Mouse (Mus musculus): Measurements from ENCODE around the gene Vipr1. TPM values are rescaled to one million over a fixed set of nuclear protein-coding genes. Genes with fewer than 3 reads are reported as not detected.

The Vipr1 gene
- polyA plus RNA-seq, 1 experiment from 2014 or later: 0.51 TPM

DNA sequence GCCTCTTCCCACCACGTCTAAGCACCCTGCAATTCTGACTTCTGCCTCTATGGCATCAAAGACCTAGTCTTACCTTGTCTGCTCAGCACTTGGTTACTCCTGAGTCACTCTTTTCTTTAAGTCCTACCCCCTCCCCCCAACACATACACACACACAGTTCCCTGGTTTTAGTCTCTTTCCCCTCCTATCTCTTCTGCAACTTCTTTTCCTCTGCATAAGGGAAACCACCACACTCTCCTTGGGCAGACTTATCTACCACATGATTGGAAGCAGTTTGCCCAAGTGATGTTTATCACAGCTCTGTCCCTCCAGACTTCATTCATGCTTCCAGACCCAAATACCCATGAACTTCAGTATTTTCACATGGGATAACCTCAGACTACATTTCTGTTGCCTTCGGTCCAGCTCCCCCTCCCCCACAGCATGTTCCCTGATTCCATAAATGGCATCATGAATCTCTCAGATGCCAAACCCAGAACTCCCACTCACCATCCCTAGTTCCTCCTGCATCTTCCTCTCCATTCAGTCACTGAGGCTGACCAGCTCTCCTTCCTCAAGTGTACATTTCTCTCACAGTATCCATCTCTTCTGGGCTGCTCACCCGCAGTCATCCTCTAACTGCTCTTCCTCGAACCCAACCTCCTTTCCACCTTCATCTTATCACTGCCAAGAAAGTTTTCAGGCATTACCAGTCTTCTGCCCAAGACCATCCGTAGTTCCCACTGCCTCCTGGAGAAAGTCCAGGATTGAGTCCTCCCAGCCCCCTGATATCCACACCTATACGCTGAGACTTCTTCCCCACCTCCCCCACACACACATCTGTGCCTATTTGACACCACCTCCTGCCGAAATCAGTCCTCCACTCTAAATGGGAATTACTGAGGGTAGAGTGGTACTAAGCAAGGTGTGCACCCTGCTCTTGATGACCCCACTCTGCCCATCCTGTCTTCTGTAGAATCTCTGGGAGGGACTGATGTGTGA lies 66.3 kb downstream of the Vipr1 start:
- no peak overlapping the region for H3K4me2 ChIP-seq (replicated peaks; ENCODE audit: low read depth)
- peak; percentile 11 for DNase-seq (ENCODE audit: low spot score)
- H3K4me3 ChIP-seq (ENCODE audit: low read depth, low read length): no peak overlapping the region
- H3K27me3 ChIP-seq (ENCODE audit: control insufficient read depth, insufficient read depth, low read length): no peaks in the 10 kb centered on the region
- H3K9ac ChIP-seq (ENCODE audit: low read length): no peak overlapping the region
- WGBS: 65% methylated on average over 7 of the region's 7 CpGs
- no peak overlapping the region for H3K27ac ChIP-seq (replicated peaks)
- H3K4me1 ChIP-seq (replicated peaks; ENCODE audit: control insufficient read depth, insufficient read depth): peaks cover 6% of the 10 kb centered on the region
- no peaks in the 10 kb centered on the region for H3K36me3 ChIP-seq (ENCODE audit: control insufficient read depth, insufficient read depth, low read length)
- no peak for ATAC-seq (ENCODE audit: low FRiP score, low TSS enrichment)
- H3K9me3 ChIP-seq (ENCODE audit: control insufficient read depth, low read length): no peaks in the 10 kb centered on the region
- TF ChIP-seq CTCF (IDR thresholded peaks at IDR 0.05; ENCODE audit: low read depth) (no peak), EP300 (optimal IDR thresholded peaks at IDR 0.05) (no peak)

DNA sequence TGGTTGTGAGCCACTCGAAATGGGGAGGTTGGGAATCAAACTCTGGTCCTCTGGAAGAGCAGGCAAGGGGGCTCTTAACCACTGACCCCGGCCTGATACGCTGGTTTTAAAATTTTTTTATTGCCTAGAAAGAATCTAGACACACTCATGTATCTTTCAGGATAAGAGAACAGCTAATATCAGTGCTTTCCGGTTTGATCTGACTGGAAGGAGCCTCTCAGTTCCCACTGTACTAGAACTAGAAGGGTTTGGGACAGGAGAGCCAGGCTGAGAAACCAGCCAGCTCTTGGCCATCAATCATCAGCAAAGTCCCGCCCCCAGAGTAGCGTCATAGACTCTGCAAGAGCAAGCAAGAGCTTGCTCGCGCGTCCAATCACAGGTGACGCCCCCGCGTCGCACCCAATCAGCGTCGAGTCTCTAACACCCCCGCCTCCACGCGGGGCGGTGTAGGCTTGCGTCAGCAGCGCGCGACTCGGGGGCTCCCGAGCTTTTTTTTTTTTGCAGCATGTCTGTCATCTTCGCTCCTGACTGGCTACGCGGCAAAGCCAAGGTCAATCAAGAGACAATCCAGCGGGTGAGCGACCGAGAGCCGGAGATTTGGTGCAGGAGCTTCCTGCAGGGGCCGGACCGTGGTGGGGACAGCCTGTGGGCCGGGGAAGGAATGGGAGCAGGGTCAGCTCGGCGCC lies 67.5 kb downstream of the Vipr1 start, which contains the start of gene Ss18l2:
TSS of gene Ss18l2 (plus strand) at position 432 of the 686 bp plus-strand sequence.
- Histone ChIP-seq H3K9ac (ENCODE audit: low read length) (peak within 1 kb of the TSS; percentile 93), H3K27me3 (ENCODE audit: control insufficient read depth, insufficient read depth, low read length) (no peaks in the 10 kb centered on the region), H3K9me3 (ENCODE audit: control insufficient read depth, low read length) (no peaks in the 10 kb centered on the region), H3K4me2 (replicated peaks; ENCODE audit: low read depth) (peak within 1 kb of the TSS; percentile 79), H3K36me3 (ENCODE audit: control insufficient read depth, insufficient read depth, low read length) (no peaks in the 10 kb centered on the region), H3K4me3 (ENCODE audit: low read depth, low read length) (peak within 1 kb of the TSS; percentile 91), H3K4me1 (replicated peaks; ENCODE audit: control insufficient read depth, insufficient read depth) (peaks cover 6% of the 10 kb centered on the region), H3K27ac (replicated peaks) (peak within 1 kb of the TSS; percentile 97)
- WGBS: 5% methylated on average over 37 of the region's 37 CpGs
- TF ChIP-seq CTCF (IDR thresholded peaks at IDR 0.05; ENCODE audit: low read depth) (no peak), EP300 (optimal IDR thresholded peaks at IDR 0.05) (peak; percentile 72)
- ATAC-seq (ENCODE audit: low FRiP score, low TSS enrichment): peak; percentile 97
- peak; percentile 99 for DNase-seq (ENCODE audit: low spot score)

DNA sequence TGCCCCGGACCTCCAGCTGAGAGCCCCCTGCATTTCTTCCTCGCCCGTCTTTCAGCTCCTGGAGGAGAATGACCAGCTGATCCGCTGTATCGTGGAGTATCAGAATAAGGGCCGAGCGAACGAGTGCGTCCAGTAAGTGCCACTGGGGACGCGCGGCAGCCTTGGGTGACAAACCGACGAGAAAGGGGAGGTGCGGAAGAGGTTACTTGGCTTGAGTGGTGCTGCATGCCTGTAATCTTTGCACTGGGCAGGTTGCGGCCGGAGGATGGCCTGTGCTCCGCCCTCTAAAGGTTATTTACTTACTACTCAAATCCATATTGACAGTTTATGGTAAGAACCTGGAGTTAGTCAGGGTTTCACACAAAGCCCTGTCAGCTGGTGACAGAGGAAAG lies 68.1 kb downstream of the Vipr1 start:
- no peaks in the 10 kb centered on the region for H3K27me3 ChIP-seq (ENCODE audit: control insufficient read depth, insufficient read depth, low read length)
- under 1% methylated on average over 18 of the region's 18 CpGs for WGBS
- H3K4me3 ChIP-seq (ENCODE audit: low read depth, low read length): peak overlapping the region; percentile 91
- DNase-seq (ENCODE audit: low spot score) (peak; percentile 72), ATAC-seq (ENCODE audit: low FRiP score, low TSS enrichment) (peak; percentile 58)
- peak overlapping the region; percentile 93 for H3K9ac ChIP-seq (ENCODE audit: low read length)
- TF ChIP-seq EP300 (optimal IDR thresholded peaks at IDR 0.05) (no peak), CTCF (IDR thresholded peaks at IDR 0.05; ENCODE audit: low read depth) (no peak)
- peak overlapping the region; percentile 97 for H3K27ac ChIP-seq (replicated peaks)
- H3K36me3 ChIP-seq (ENCODE audit: control insufficient read depth, insufficient read depth, low read length): no peaks in the 10 kb centered on the region
- peak overlapping the region; percentile 79 for H3K4me2 ChIP-seq (replicated peaks; ENCODE audit: low read depth)
- H3K4me1 ChIP-seq (replicated peaks; ENCODE audit: control insufficient read depth, insufficient read depth): peaks cover 2% of the 10 kb centered on the region; the same call in 1 of the 2 replicates
- H3K9me3 ChIP-seq (ENCODE audit: control insufficient read depth, low read length): no peaks in the 10 kb centered on the region

DNA sequence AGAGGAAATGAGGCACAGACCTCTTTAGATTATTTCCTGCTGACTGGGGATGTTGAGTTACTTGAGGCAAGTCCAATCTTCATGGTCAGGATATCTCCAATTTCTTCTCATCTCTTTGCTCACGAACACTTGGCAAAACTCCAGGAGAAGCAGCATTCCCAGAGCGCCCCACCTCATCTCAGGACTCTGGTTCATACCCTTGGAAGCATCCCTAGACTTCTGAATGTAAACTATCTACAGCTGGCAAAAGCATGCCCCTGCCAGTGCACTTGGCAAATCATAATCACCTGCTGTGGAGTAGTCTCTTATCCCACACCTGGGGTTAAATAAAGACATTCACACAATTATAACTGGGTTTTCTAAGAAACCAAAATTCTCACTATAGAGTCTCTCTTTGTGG lies 74.5 kb downstream of the Vipr1 start:
- 73% methylated on average over 2 of the region's 2 CpGs for WGBS
- H3K27ac ChIP-seq (replicated peaks): no peak overlapping the region
- H3K27me3 ChIP-seq (ENCODE audit: control insufficient read depth, insufficient read depth, low read length): no peaks in the 10 kb centered on the region
- no peak overlapping the region for H3K4me2 ChIP-seq (replicated peaks; ENCODE audit: low read depth)
- ATAC-seq (ENCODE audit: low FRiP score, low TSS enrichment) (no peak), DNase-seq (ENCODE audit: low spot score) (no peak)
- TF ChIP-seq CTCF (IDR thresholded peaks at IDR 0.05; ENCODE audit: low read depth) (no peak), EP300 (optimal IDR thresholded peaks at IDR 0.05) (no peak)
- H3K9me3 ChIP-seq (ENCODE audit: control insufficient read depth, low read length): 0 out of 2 replicates have a peak, but pooled peaks cover 3% of the 10 kb centered on the region
- H3K4me3 ChIP-seq (ENCODE audit: low read depth, low read length): no peak overlapping the region
- H3K36me3 ChIP-seq (ENCODE audit: control insufficient read depth, insufficient read depth, low read length): no peaks in the 10 kb centered on the region
- no peak overlapping the region for H3K9ac ChIP-seq (ENCODE audit: low read length)
- no peaks in the 10 kb centered on the region for H3K4me1 ChIP-seq (replicated peaks; ENCODE audit: control insufficient read depth, insufficient read depth)

DNA sequence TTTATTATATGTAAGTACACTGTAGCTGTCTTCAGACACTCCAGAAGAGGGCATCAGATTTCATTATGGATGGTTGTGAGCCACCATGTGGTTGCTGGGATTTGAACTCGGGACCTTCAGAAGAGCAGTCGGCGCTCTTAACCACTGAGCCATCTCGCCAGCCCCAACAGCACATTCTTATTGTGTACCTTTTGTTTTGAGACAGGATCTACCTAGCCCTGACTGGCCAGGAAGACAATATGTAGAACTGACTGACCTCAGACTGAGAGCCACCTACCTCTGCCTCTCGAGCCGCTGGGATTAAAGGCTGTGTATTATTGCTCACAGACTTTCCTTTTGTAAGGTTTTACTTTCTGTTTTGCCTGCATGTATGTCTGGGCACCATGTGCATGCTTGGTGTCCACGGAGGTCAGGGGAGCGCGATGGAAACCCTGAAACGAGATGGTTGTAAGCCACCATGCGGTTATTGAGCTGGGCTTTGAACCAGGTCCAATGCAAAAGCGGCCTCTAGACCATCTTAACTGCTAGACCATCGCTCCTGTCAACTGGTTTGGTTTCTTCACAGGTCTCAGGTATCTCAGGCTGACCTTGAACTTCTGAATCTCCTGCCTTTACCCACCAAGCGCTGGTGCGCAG lies 75.7 kb downstream of the Vipr1 start:
- peak overlapping the region; percentile 37 for H3K4me3 ChIP-seq (ENCODE audit: low read depth, low read length)
- peak overlapping the region; percentile 59 for H3K9ac ChIP-seq (ENCODE audit: low read length)
- no peaks in the 10 kb centered on the region for H3K4me1 ChIP-seq (replicated peaks; ENCODE audit: control insufficient read depth, insufficient read depth)
- TF ChIP-seq EP300 (optimal IDR thresholded peaks at IDR 0.05): no peak
- TF ChIP-seq CTCF (IDR thresholded peaks at IDR 0.05; ENCODE audit: low read depth): 0 out of 2 replicates have a peak, but pooled peaks have one; percentile 2
- DNase-seq (ENCODE audit: low spot score): no peak
- peak overlapping the region; percentile 99 for H3K27ac ChIP-seq (replicated peaks)
- no peaks in the 10 kb centered on the region for H3K27me3 ChIP-seq (ENCODE audit: control insufficient read depth, insufficient read depth, low read length)
- no peaks in the 10 kb centered on the region for H3K36me3 ChIP-seq (ENCODE audit: control insufficient read depth, insufficient read depth, low read length)
- ATAC-seq (ENCODE audit: low FRiP score, low TSS enrichment): no peak
- WGBS: 67% methylated on average over 15 of the region's 15 CpGs
- 0 out of 2 replicates have a peak, but pooled peaks cover 3% of the 10 kb centered on the region for H3K9me3 ChIP-seq (ENCODE audit: control insufficient read depth, low read length)
- H3K4me2 ChIP-seq (replicated peaks; ENCODE audit: low read depth): peak overlapping the region; percentile 59

Measured in stomach, postnatal 0 days (tissue).